Mouse (Mus musculus) layer of hippocampus, adult 11-12 months (tissue): ENCODE data around the gene Map3k1.
"Not testable (repeated sequence)": the region's sequence is repeated elsewhere in the genome, so short reads cannot be mapped to it uniquely, and the experiment has no call there.

Experiments used
- DNase-seq: peaks from one replicate; pipeline ENCODE4 v3.0.0; 2022; ENCODE audit warnings: low spot score

Gene Map3k1

GRCm38 (mm10) chr13:111741991-111742615, 66.7 kb downstream of the Map3k1 start:
- peak; percentile 59 for DNase-seq

- DNase-seq, result no peak
Measured at GRCm38 (mm10) chr13:111741204-111741990, 67.4 kb downstream of the Map3k1 start.

DNA sequence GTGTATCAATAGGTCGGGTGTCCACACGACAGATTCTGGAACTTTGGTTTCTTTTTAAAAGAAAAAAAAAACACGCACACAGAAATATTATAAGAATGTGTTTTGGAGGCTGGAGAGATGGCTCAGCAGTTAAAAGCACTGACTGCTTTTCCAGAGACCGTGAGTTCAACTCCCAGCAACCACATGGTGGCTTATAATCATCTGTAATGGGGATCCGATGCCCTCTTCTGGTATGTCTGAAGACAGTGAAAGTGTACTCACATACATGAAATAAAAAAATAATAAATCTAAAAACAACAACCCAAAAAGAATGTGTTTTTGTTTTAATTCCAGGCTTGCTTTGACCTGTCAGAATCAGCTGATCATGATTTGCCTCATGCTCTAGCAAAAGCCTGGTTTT, 81.9 kb downstream of the Map3k1 start:
- DNase-seq, result no peak

- peak; percentile 94 for DNase-seq
Measured at GRCm38 (mm10) chr13:111725165-111726077, 83.4 kb downstream of the Map3k1 start.

DNA sequence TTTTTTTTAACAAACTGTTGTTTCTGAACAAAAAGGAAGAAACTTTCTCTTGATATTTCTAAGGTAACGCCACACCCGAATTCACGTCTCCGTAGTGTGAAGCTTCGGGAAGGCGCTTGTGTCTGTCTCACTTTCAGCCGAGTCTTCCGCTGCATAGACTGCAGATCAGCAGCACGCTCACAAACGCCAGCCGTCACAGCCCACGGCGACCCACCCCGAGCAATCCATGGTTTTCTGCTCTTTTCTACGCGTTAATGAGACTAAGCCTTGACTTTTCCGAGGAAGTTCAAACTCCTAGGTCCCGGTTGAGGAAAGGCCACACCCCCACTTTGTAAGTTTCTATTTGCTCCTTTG, 84.0 kb downstream of the Map3k1 start:
- DNase-seq, result no peak

DNA sequence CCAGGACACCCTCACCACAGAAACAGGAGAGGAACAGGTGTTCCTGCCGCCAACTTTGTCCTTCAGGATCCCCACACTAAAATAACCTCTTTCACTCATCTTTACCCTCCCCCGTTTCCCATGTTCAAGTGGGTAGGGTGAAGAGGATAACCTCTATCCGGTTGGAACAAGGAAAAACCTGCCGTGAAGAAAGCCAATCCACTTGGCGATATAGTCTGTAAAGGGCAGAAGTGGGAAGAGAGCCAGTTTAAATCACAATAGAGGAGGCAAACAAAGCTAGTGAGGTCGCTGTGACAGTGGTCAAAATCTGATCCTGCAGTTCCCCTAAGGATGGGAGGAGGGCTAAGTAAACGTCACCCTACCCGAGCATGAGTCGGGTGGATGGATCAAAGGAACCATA, 89.1 kb downstream of the Map3k1 start:
- no peak for DNase-seq

- no peak for DNase-seq
Measured at GRCm38 (mm10) chr13:111710531-111710930, 98.3 kb downstream of the Map3k1 start.

DNA sequence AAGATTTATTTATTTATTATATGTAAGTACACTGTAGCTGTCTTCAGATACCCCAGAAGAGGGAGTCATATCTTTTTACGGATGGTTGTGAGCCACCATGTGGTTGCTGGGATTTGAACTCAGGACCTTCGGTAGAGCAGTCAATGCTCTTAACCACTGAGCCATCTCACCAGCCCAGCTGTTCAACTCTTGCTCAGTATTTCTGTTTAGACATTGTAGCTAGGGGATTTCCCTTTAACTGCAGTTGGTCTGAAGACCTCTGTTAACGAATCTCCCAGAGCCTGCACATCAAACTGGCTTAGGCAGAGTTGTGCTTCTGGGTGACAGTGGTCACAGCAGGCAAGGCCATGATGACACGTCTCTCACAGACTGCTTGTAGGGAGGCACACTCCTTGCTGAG, 104.8 kb downstream of the Map3k1 start:
- DNase-seq, result not testable (repeated sequence)

DNA sequence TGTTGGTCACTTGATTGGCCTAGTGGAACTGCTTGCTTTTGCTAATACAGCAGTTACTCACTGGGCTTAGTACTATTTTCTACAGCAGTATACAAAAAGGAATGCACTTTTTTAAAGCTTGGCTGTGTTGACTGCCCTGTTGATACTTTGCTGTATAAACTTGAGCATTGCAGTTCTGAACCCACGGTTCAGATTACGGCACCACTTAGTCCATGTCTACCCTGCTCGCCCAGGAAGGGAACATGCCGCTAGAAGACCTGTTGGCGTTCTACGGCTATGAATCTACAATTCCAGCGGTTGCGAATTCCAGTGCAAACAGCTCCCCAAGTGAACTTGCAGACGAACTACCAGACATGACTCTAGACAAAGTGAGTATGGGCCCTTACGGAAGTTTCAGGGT, 105.4 kb downstream of the Map3k1 start:
- no peak for DNase-seq
